Mouse (Mus musculus): ENCODE results near the gene Napa. TPM values are rescaled to one million over a fixed set of nuclear protein-coding genes. Genes with fewer than 3 reads are reported as not detected.

Gene Napa
- 100 to 1,000 TPM; 256 to 282 (median 272) TPM for total RNA-seq (2022)

- peak; percentile 92 to 100 for DNase-seq (ENCODE audit: low spot score in 2 of 2)
Measured at GRCm38 (mm10) chr7:16098021-16099017, at the start of gene Napa. Gene Napa, plus strand, starts transcription at chr7:16098458.

GRCm38 (mm10) chr7:16048675-16049575, 49.3 kb upstream of the Napa start:
- DNase-seq (ENCODE audit: low spot score in 2 of 2), result no peak

- DNase-seq (ENCODE audit: low spot score in 2 of 2), result no peak
Measured at GRCm38 (mm10) chr7:16049576-16049915, 48.7 kb upstream of the Napa start.

- no peak for DNase-seq (ENCODE audit: low spot score in 2 of 2)
Measured at GRCm38 (mm10) chr7:16050600-16050999, 47.7 kb upstream of the Napa start.

GRCm38 (mm10) chr7:16051883-16052595, 46.2 kb upstream of the Napa start:
- DNase-seq (ENCODE audit: low spot score in 2 of 2), result peak; percentile 37 to 63

GRCm38 (mm10) chr7:16052684-16053083, 45.6 kb upstream of the Napa start:
- DNase-seq (ENCODE audit: low spot score in 2 of 2), result peak; percentile 64 to 90

GRCm38 (mm10) chr7:16053105-16053504, 45.2 kb upstream of the Napa start:
- DNase-seq (ENCODE audit: low spot score in 2 of 2), result no peak

- DNase-seq (ENCODE audit: low spot score in 2 of 2), result no peak
Measured at GRCm38 (mm10) chr7:16054966-16055365, 43.3 kb upstream of the Napa start.

- no peak for DNase-seq (ENCODE audit: low spot score in 2 of 2)
Measured at GRCm38 (mm10) chr7:16055665-16056064, 42.6 kb upstream of the Napa start.

- no peak for DNase-seq (ENCODE audit: low spot score in 2 of 2)
Measured at GRCm38 (mm10) chr7:16056459-16057135, 41.7 kb upstream of the Napa start.

- DNase-seq (ENCODE audit: low spot score in 2 of 2), result no peak
Measured at GRCm38 (mm10) chr7:16057136-16057534, 41.1 kb upstream of the Napa start.

- DNase-seq (ENCODE audit: low spot score in 2 of 2), result no peak
Measured at GRCm38 (mm10) chr7:16061219-16062098, 36.8 kb upstream of the Napa start, which contains the start of gene Zfp541. Gene Zfp541, plus strand, starts transcription at chr7:16061814.

- DNase-seq (ENCODE audit: low spot score in 2 of 2), result no peak
Measured at GRCm38 (mm10) chr7:16062099-16062420, 36.2 kb upstream of the Napa start.

GRCm38 (mm10) chr7:16063490-16063889, 34.8 kb upstream of the Napa start:
- DNase-seq (ENCODE audit: low spot score in 2 of 2), result no peak

GRCm38 (mm10) chr7:16070846-16071245, 27.4 kb upstream of the Napa start:
- no peak for DNase-seq (ENCODE audit: low spot score in 2 of 2)

- no peak for DNase-seq (ENCODE audit: low spot score in 2 of 2)
Measured at GRCm38 (mm10) chr7:16071906-16072305, 26.4 kb upstream of the Napa start.

- DNase-seq (ENCODE audit: low spot score in 2 of 2), result no peak
Measured at GRCm38 (mm10) chr7:16079947-16080346, 18.3 kb upstream of the Napa start.

GRCm38 (mm10) chr7:16080581-16080980, 17.7 kb upstream of the Napa start:
- no peak for DNase-seq (ENCODE audit: low spot score in 2 of 2)

GRCm38 (mm10) chr7:16083361-16083760, 14.9 kb upstream of the Napa start:
- DNase-seq (ENCODE audit: low spot score in 2 of 2), result no peak

GRCm38 (mm10) chr7:16087587-16087986, 10.7 kb upstream of the Napa start:
- no peak for DNase-seq (ENCODE audit: low spot score in 2 of 2)

All from left cerebral cortex, adult 8-10 months (tissue).